Mouse (Mus musculus) olfactory bulb, adult 2 months (tissue): ENCODE results near the gene Comp.

ENCODE experiments used
- CTCF ChIP-seq: fragments of 200-500 bp; IDR thresholded peaks from 2 replicates; pipeline ENCODE4 v1.5.1; 2012; ENCODE audit warnings: low read depth, mild to moderate bottlenecking, low read length, moderate library complexity; ENCODE audit not compliant: insufficient read depth
- POLR2A ChIP-seq: fragments of 200-500 bp; IDR thresholded peaks from 2 replicates; pipeline ENCODE4 v1.6.1; 2012; ENCODE audit warnings: mild to moderate bottlenecking, low read depth, low read length, moderate library complexity; ENCODE audit not compliant: insufficient read depth

DNA sequence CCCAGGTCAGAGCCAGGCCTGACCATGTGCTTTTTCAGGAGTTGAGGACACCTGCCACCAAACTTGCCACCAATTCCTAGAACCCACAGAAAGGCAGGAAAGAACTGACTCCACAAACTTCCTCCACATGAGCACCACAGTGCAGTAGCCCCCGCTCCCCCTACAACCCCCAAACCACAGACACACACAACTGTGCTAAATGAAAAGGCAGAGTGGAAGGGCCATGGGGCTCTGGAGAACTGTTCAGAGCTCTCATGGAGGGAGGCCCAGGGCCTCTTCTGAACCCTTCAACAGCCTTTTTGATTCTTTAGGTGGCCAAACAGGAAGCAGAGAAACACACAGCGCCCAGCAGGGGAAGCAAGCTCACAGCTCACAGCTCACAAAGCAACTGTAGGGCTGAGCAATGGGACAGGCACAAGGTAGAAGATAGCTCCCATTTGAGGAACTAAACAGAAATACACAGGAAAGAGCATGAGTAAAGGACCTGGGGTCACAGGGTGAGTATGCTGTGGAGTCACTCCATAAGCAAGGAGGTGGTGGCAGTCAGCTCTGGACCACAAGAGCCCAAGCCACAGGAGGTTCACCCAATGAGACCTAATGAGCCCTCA lies 53.0 kb downstream of the Comp start:
- TF ChIP-seq CTCF (no peak), POLR2A (no peak)
